Mouse (Mus musculus): ENCODE measurements around the gene Pip4k2c. TPM values are rescaled to one million over a fixed set of nuclear protein-coding genes. Genes with fewer than 3 reads are reported as not detected.
A peak's percentile ranks its signal among the peaks of the same experiment; 100 is the strongest.
"Not testable (repeated sequence)": the region's sequence is repeated elsewhere in the genome, so short reads cannot be mapped to it uniquely, and the experiment has no call there.

The Pip4k2c gene
- polyA plus RNA-seq, 1 experiment from 2014 or later: 31.0 TPM

DNA sequence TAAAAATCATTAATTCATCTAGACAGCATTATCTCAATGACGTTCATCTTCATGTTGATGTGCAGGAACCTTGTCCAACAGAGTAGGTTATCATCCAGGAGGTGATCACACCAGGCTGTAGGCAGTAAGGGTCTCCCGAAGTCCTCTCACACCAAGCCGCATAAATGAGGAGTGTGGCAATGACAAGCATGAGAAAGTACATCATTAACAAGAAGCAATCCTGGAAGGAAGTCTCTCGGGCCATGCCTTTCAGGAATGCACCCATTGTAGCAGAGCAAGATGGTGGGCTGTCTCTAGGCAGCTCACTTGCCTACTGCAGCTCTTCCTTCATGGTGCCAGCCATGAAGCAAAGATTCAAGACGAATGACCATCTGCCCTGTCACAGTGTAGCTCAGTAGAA is 56.7 kb downstream of the Pip4k2c start:
- H3K9me3 ChIP-seq (ENCODE audit: control insufficient read depth, low read length): no peaks in the 10 kb centered on the region
- no peak overlapping the region for H3K9ac ChIP-seq (ENCODE audit: low read depth, low read length)
- WGBS: 68% methylated on average over 5 of the region's 5 CpGs
- peak; percentile 51; the same call in 1 of the 2 replicates for ATAC-seq (ENCODE audit: low FRiP score, low TSS enrichment)
- no peaks in the 10 kb centered on the region for H3K36me3 ChIP-seq (ENCODE audit: control insufficient read depth, insufficient read depth, low read length)
- H3K27me3 ChIP-seq (ENCODE audit: control insufficient read depth, insufficient read depth, low read length): no peaks in the 10 kb centered on the region
- H3K4me3 ChIP-seq (ENCODE audit: low read length): no peak overlapping the region
- H3K4me1 ChIP-seq (ENCODE audit: control insufficient read depth, insufficient read depth, low read length): no peaks in the 10 kb centered on the region
- peak overlapping the region; percentile 71; the same call in 1 of the 2 replicates for H3K27ac ChIP-seq (ENCODE audit: low read depth, low read length)
- H3K4me2 ChIP-seq (replicated peaks; ENCODE audit: low read depth, low read length): no peak overlapping the region

DNA sequence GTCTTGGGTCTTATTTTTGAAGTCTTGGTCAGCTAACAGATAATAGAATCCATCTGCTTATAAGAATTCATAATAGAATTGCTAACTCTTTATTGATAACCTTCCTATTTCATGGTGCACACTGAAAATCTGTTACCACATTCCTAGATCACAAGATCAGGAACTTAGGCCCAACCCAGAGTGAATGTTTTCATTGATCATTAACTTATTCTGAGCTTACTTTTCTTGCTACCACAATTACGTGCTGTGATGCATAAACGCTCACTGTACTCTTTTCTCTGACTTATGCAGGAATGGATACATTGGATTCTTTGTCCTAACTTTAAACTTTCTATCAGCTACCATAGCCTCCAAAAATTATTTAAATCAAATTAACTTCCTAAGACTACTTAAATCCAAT is 57.1 kb downstream of the Pip4k2c start:
- H3K27ac ChIP-seq (ENCODE audit: low read depth, low read length): peak overlapping the region; percentile 71; the same call in 1 of the 2 replicates
- no peaks in the 10 kb centered on the region for H3K27me3 ChIP-seq (ENCODE audit: control insufficient read depth, insufficient read depth, low read length)
- no peak overlapping the region for H3K9ac ChIP-seq (ENCODE audit: low read depth, low read length)
- WGBS: 67% methylated on average over 2 of the region's 2 CpGs
- no peaks in the 10 kb centered on the region for H3K9me3 ChIP-seq (ENCODE audit: control insufficient read depth, low read length)
- no peak overlapping the region for H3K4me3 ChIP-seq (ENCODE audit: low read length)
- H3K4me1 ChIP-seq (ENCODE audit: control insufficient read depth, insufficient read depth, low read length): no peaks in the 10 kb centered on the region
- no peak for ATAC-seq (ENCODE audit: low FRiP score, low TSS enrichment)
- no peaks in the 10 kb centered on the region for H3K36me3 ChIP-seq (ENCODE audit: control insufficient read depth, insufficient read depth, low read length)
- no peak overlapping the region for H3K4me2 ChIP-seq (replicated peaks; ENCODE audit: low read depth, low read length)

DNA sequence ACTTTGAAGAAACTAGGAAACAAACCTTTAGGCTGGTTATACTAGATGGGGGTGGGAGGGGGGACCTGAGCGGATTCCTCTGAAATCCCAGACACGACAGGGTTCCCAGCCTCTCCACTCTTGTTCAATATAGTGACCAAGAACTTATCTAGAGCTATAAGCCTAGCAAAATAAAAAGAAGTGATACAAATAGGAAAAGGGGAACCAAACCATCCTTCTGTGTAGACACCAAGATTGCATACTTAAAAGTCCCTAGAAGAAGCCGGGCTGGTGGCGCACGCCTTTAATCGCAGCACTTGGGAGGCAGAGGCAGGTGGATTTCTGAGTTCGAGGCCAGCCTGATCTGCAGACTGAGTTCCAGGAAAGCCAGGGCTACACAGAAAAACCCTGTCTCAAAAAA is 58.1 kb downstream of the Pip4k2c start:
- H3K9me3 ChIP-seq (ENCODE audit: control insufficient read depth, low read length): no peaks in the 10 kb centered on the region
- WGBS: 92% methylated on average over 7 of the region's 7 CpGs
- H3K27me3 ChIP-seq (ENCODE audit: control insufficient read depth, insufficient read depth, low read length): no peaks in the 10 kb centered on the region
- H3K4me2 ChIP-seq (replicated peaks; ENCODE audit: low read depth, low read length): no peak overlapping the region
- no peak for ATAC-seq (ENCODE audit: low FRiP score, low TSS enrichment)
- no peak overlapping the region for H3K9ac ChIP-seq (ENCODE audit: low read depth, low read length)
- H3K4me1 ChIP-seq (ENCODE audit: control insufficient read depth, insufficient read depth, low read length): no peaks in the 10 kb centered on the region
- H3K27ac ChIP-seq (ENCODE audit: low read depth, low read length): no peak overlapping the region
- no peaks in the 10 kb centered on the region for H3K36me3 ChIP-seq (ENCODE audit: control insufficient read depth, insufficient read depth, low read length)
- H3K4me3 ChIP-seq (ENCODE audit: low read length): no peak overlapping the region

DNA sequence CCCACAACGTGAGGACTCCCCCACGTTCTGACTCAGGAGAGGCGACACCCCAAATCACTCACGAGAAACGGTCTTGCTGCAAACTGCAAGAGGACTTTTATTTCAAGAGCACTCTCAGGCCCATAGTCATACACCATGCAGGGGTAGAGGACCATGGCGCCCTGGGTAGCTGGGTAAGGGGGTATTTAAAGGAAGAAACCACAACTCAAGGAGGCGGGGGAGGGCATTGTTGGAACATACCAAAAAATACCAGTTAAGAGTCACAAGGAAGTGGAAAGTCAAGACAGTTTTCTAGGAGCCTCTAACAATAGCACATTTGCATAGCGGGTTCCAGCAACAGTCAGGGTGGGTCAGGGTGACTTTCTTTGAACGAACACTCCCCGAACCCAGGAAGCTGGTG is 58.8 kb downstream of the Pip4k2c start:
- H3K36me3 ChIP-seq (ENCODE audit: control insufficient read depth, insufficient read depth, low read length); H3K27me3 ChIP-seq (ENCODE audit: control insufficient read depth, insufficient read depth, low read length); H3K9me3 ChIP-seq (ENCODE audit: control insufficient read depth, low read length); H3K4me3 ChIP-seq (ENCODE audit: low read length); ATAC-seq (ENCODE audit: low FRiP score, low TSS enrichment); H3K4me1 ChIP-seq (ENCODE audit: control insufficient read depth, insufficient read depth, low read length); H3K4me2 ChIP-seq (replicated peaks; ENCODE audit: low read depth, low read length); H3K9ac ChIP-seq (ENCODE audit: low read depth, low read length); H3K27ac ChIP-seq (ENCODE audit: low read depth, low read length): not testable (repeated sequence)
- 87% methylated on average over 10 of the region's 10 CpGs for WGBS

DNA sequence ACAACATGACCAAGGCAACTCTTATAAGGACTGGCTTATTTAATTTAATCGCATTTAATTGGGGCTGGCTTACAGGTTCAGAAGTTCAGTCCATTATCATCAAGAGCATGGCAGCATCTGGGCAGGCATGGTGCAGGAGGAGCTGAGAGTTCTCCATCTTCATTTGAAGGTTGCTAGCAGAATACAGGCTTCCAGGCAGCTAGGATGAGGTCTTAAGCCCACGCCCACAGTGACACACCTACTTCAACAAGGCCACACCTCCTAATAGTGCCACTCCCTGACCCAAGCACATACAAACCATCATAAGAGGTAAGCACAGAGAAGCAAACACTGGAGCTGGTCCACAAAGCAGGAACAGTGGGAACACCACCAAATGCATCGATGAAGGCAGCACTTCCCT is 60.2 kb downstream of the Pip4k2c start:
- H3K4me3 ChIP-seq (ENCODE audit: low read length); H3K27ac ChIP-seq (ENCODE audit: low read depth, low read length); H3K36me3 ChIP-seq (ENCODE audit: control insufficient read depth, insufficient read depth, low read length); H3K27me3 ChIP-seq (ENCODE audit: control insufficient read depth, insufficient read depth, low read length); H3K9me3 ChIP-seq (ENCODE audit: control insufficient read depth, low read length); H3K9ac ChIP-seq (ENCODE audit: low read depth, low read length); ATAC-seq (ENCODE audit: low FRiP score, low TSS enrichment); H3K4me1 ChIP-seq (ENCODE audit: control insufficient read depth, insufficient read depth, low read length); H3K4me2 ChIP-seq (replicated peaks; ENCODE audit: low read depth, low read length): not testable (repeated sequence)
- WGBS: 87% methylated on average over 3 of the region's 3 CpGs

DNA sequence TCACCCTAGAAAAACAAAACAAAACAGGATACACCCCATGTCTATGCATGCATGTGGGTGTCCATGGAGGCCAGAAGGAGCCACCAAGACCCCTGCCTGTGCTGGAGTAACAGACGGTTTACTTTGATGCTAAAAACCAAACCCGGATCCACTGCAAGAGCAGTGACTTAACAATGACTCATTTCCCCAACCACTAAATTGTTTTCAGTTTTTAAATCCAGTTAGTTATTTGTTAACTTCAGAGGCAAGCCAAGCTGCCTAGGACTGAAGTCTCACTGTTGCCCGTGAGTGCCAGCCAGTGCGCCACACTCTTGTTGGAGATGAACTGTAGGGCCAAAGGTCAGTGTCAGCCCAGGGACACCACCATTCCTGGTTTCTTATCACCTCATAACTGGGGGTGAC is 60.9 kb downstream of the Pip4k2c start:
- H3K9me3 ChIP-seq (ENCODE audit: control insufficient read depth, low read length): no peaks in the 10 kb centered on the region
- H3K4me2 ChIP-seq (replicated peaks; ENCODE audit: low read depth, low read length): no peak overlapping the region
- H3K36me3 ChIP-seq (ENCODE audit: control insufficient read depth, insufficient read depth, low read length): no peaks in the 10 kb centered on the region
- H3K4me1 ChIP-seq (ENCODE audit: control insufficient read depth, insufficient read depth, low read length): no peaks in the 10 kb centered on the region
- H3K9ac ChIP-seq (ENCODE audit: low read depth, low read length): no peak overlapping the region
- ATAC-seq (ENCODE audit: low FRiP score, low TSS enrichment): no peak
- H3K27ac ChIP-seq (ENCODE audit: low read depth, low read length): no peak overlapping the region
- no peaks in the 10 kb centered on the region for H3K27me3 ChIP-seq (ENCODE audit: control insufficient read depth, insufficient read depth, low read length)
- no peak overlapping the region for H3K4me3 ChIP-seq (ENCODE audit: low read length)
- WGBS: 65% methylated on average over 4 of the region's 4 CpGs

DNA sequence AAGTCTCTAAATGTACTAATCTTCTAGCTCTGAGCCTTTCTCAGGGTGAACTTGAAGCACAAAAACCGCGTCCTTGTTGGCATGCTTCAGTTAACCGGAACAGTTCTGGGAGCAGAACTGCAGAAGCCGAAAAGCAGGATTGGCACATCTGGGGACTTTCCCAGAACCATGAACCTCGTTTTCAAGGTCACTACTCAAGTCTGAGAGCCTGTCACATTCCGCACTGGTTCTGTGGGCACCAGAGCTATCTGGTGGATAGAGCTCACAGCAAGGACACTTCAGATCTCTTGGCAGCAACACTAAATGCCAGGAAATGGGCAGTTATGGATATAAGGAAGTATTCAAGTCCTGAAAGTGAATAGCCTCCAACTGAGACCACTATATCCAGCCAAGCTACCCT is 64.2 kb downstream of the Pip4k2c start:
- H3K9me3 ChIP-seq (ENCODE audit: control insufficient read depth, low read length): no peaks in the 10 kb centered on the region
- H3K27me3 ChIP-seq (ENCODE audit: control insufficient read depth, insufficient read depth, low read length): no peaks in the 10 kb centered on the region
- no peaks in the 10 kb centered on the region for H3K4me1 ChIP-seq (ENCODE audit: control insufficient read depth, insufficient read depth, low read length)
- no peaks in the 10 kb centered on the region for H3K36me3 ChIP-seq (ENCODE audit: control insufficient read depth, insufficient read depth, low read length)
- no peak overlapping the region for H3K9ac ChIP-seq (ENCODE audit: low read depth, low read length)
- WGBS: 70% methylated on average over 6 of the region's 6 CpGs
- no peak overlapping the region for H3K4me2 ChIP-seq (replicated peaks; ENCODE audit: low read depth, low read length)
- H3K27ac ChIP-seq (ENCODE audit: low read depth, low read length): no peak overlapping the region
- no peak for ATAC-seq (ENCODE audit: low FRiP score, low TSS enrichment)
- no peak overlapping the region for H3K4me3 ChIP-seq (ENCODE audit: low read length)

Other genes starting within 250 kb of the Pip4k2c start
- 81.1 and 112 TPM in 2 replicates for gene Ctdsp2, start 232.9 kb downstream of the Pip4k2c start, polyA plus RNA-seq (2014; fragmentation: Nextera tagmentation; extraction: Ambion mirVana)
- gene Avil, start 210.9 kb downstream of the Pip4k2c start, polyA plus RNA-seq (2014; fragmentation: Nextera tagmentation; extraction: Ambion mirVana): 0.19 and 0.20 TPM in 2 replicates
- 90.5 and 98.2 TPM in 2 replicates for gene Tsfm, start 180.7 kb downstream of the Pip4k2c start, polyA plus RNA-seq (2014; fragmentation: Nextera tagmentation; extraction: Ambion mirVana)
- gene Mettl1, start 170.2 kb downstream of the Pip4k2c start, polyA plus RNA-seq (2014; fragmentation: Nextera tagmentation; extraction: Ambion mirVana): 69.5 and 78.1 TPM in 2 replicates
- gene Eef1akmt3, start 170.1 kb downstream of the Pip4k2c start, polyA plus RNA-seq (2014; fragmentation: Nextera tagmentation; extraction: Ambion mirVana): 0.39 and 0.89 TPM in 2 replicates
- gene Cyp27b1, start 163.3 kb downstream of the Pip4k2c start, polyA plus RNA-seq (2014; fragmentation: Nextera tagmentation; extraction: Ambion mirVana): 0.36 and 0.41 TPM in 2 replicates
- gene March9, start 151.4 kb downstream of the Pip4k2c start, polyA plus RNA-seq (2014; fragmentation: Nextera tagmentation; extraction: Ambion mirVana): 1.5 and 2.6 TPM in 2 replicates
- gene Cdk4, start 148.1 kb downstream of the Pip4k2c start, polyA plus RNA-seq (2014; fragmentation: Nextera tagmentation; extraction: Ambion mirVana): 2,221 and 2,763 TPM in 2 replicates
- gene Tspan31, start 141.3 kb downstream of the Pip4k2c start, polyA plus RNA-seq (2014; fragmentation: Nextera tagmentation; extraction: Ambion mirVana): 106 and 153 TPM in 2 replicates
- gene Agap2, start 136.3 kb downstream of the Pip4k2c start, polyA plus RNA-seq (2014; fragmentation: Nextera tagmentation; extraction: Ambion mirVana): 0.07 and 0.61 TPM in 2 replicates
- gene Os9, start 90.5 kb downstream of the Pip4k2c start, polyA plus RNA-seq (2014; fragmentation: Nextera tagmentation; extraction: Ambion mirVana): 31.4 and 47.5 TPM in 2 replicates
- gene B4galnt1, start 46.4 kb downstream of the Pip4k2c start, polyA plus RNA-seq (2014; fragmentation: Nextera tagmentation; extraction: Ambion mirVana): 6.2 and 8.7 TPM in 2 replicates
- 2.0 and 2.3 TPM in 2 replicates for gene Slc26a10, start 30.9 kb downstream of the Pip4k2c start, polyA plus RNA-seq (2014; fragmentation: Nextera tagmentation; extraction: Ambion mirVana)
- gene Arhgef25, start 21.5 kb downstream of the Pip4k2c start, polyA plus RNA-seq (2014; fragmentation: Nextera tagmentation; extraction: Ambion mirVana): 31.0 and 32.9 TPM in 2 replicates
- 107 and 117 TPM in 2 replicates for gene Dtx3, start 15.9 kb downstream of the Pip4k2c start, polyA plus RNA-seq (2014; fragmentation: Nextera tagmentation; extraction: Ambion mirVana)
- gene Kif5a, start 51.8 kb upstream of the Pip4k2c start, polyA plus RNA-seq (2014; fragmentation: Nextera tagmentation; extraction: Ambion mirVana): 0.37 and 0.57 TPM in 2 replicates
- 164 and 173 TPM in 2 replicates for gene Dctn2, start 54.8 kb upstream of the Pip4k2c start, polyA plus RNA-seq (2014; fragmentation: Nextera tagmentation; extraction: Ambion mirVana)
- 16.2 and 22.3 TPM in 2 replicates for gene Mbd6, start 77.4 kb upstream of the Pip4k2c start, polyA plus RNA-seq (2014; fragmentation: Nextera tagmentation; extraction: Ambion mirVana)
- gene Mars, start 100.2 kb upstream of the Pip4k2c start, polyA plus RNA-seq (2014; fragmentation: Nextera tagmentation; extraction: Ambion mirVana): 93.9 and 146 TPM in 2 replicates
- gene Arhgap9, start 110.4 kb upstream of the Pip4k2c start, polyA plus RNA-seq (2014; fragmentation: Nextera tagmentation; extraction: Ambion mirVana): 3.0 and 3.1 TPM in 2 replicates
- gene Gli1, start 130.4 kb upstream of the Pip4k2c start, polyA plus RNA-seq (2014; fragmentation: Nextera tagmentation; extraction: Ambion mirVana): 8.2 and 9.2 TPM in 2 replicates
- gene Inhbe, start 142.8 kb upstream of the Pip4k2c start, polyA plus RNA-seq (2014; fragmentation: Nextera tagmentation; extraction: Ambion mirVana): 0.07 and 0.08 TPM in 2 replicates
- gene Inhbc, start 158.8 kb upstream of the Pip4k2c start, polyA plus RNA-seq (2014; fragmentation: Nextera tagmentation; extraction: Ambion mirVana): 0.10 and 0.22 TPM in 2 replicates
- gene R3hdm2, start 168.7 kb upstream of the Pip4k2c start, polyA plus RNA-seq (2014; fragmentation: Nextera tagmentation; extraction: Ambion mirVana): 36.6 and 37.9 TPM in 2 replicates

Measured in kidney, embryonic 14.5 days (tissue).